Mouse (Mus musculus): ENCODE results near the gene Rraga. TPM values are rescaled to one million over a fixed set of nuclear protein-coding genes. Genes with fewer than 3 reads are reported as not detected.
"Not testable (repeated sequence)": the region's sequence is repeated elsewhere in the genome, so short reads cannot be mapped to it uniquely, and the experiment has no call there.

Rraga gene
- polyA plus RNA-seq, 1 experiment = not detected

- Histone ChIP-seq H3K27ac (ENCODE audit: insufficient read depth, low read depth, low read length) (peak overlapping the region; percentile 9; the same call in 1 of the 2 replicates), H3K4me3 (ENCODE audit: insufficient read depth, low read depth, low read length) (peak overlapping the region; percentile 67), H3K4me1 (ENCODE audit: control insufficient read depth, insufficient read depth, low read length) (no peaks in the 10 kb centered on the region)
- WGBS = 3% methylated on average over 11 of the region's 11 CpGs
- TF ChIP-seq CTCF (IDR thresholded peaks at IDR 0.05; ENCODE audit: insufficient read depth, low read depth, low read length) = no peak
- TF ChIP-seq POLR2A (IDR thresholded peaks at IDR 0.05; ENCODE audit: insufficient read depth, low read depth, low read length) = no peak
Observed at GRCm38 (mm10) chr4:86576630-86577225, 1.3 kb downstream of the Rraga start.

- H3K4me3 ChIP-seq (ENCODE audit: insufficient read depth, low read depth, low read length) = no peak overlapping the region
- TF ChIP-seq CTCF (IDR thresholded peaks at IDR 0.05; ENCODE audit: insufficient read depth, low read depth, low read length) (no peak), POLR2A (IDR thresholded peaks at IDR 0.05; ENCODE audit: insufficient read depth, low read depth, low read length) (no peak)
- 32% methylated on average over 4 of the region's 4 CpGs for WGBS
- no peaks in the 10 kb centered on the region for H3K4me1 ChIP-seq (ENCODE audit: control insufficient read depth, insufficient read depth, low read length)
- H3K27ac ChIP-seq (ENCODE audit: insufficient read depth, low read depth, low read length) = no peak overlapping the region
Observed at GRCm38 (mm10) chr4:86580056-86580455, 4.6 kb downstream of the Rraga start.

- Histone ChIP-seq H3K27ac (ENCODE audit: insufficient read depth, low read depth, low read length) (no peak overlapping the region), H3K4me1 (ENCODE audit: control insufficient read depth, insufficient read depth, low read length) (no peaks in the 10 kb centered on the region), H3K4me3 (ENCODE audit: insufficient read depth, low read depth, low read length) (no peak overlapping the region)
- 80% methylated on average over 3 of the region's 3 CpGs for WGBS
- TF ChIP-seq CTCF (IDR thresholded peaks at IDR 0.05; ENCODE audit: insufficient read depth, low read depth, low read length) (no peak), POLR2A (IDR thresholded peaks at IDR 0.05; ENCODE audit: insufficient read depth, low read depth, low read length) (no peak)
Observed at GRCm38 (mm10) chr4:86580591-86580990, 5.1 kb downstream of the Rraga start.

- no peaks in the 10 kb centered on the region for H3K4me1 ChIP-seq (ENCODE audit: control insufficient read depth, insufficient read depth, low read length)
Observed at GRCm38 (mm10) chr4:86588236-86588635, 12.8 kb downstream of the Rraga start.

GRCm38 (mm10) chr4:86591304-86591703 is 15.8 kb downstream of the Rraga start:
- WGBS = 95% methylated on average over 2 of the region's 2 CpGs
- no peak for TF ChIP-seq CTCF (IDR thresholded peaks at IDR 0.05; ENCODE audit: insufficient read depth, low read depth, low read length)
- no peak for TF ChIP-seq POLR2A (IDR thresholded peaks at IDR 0.05; ENCODE audit: insufficient read depth, low read depth, low read length)
- H3K27ac ChIP-seq (ENCODE audit: insufficient read depth, low read depth, low read length) = no peak overlapping the region
- H3K4me1 ChIP-seq (ENCODE audit: control insufficient read depth, insufficient read depth, low read length) = no peaks in the 10 kb centered on the region
- no peak overlapping the region for H3K4me3 ChIP-seq (ENCODE audit: insufficient read depth, low read depth, low read length)

More at GRCm38 (mm10) chr4:86588236-86588635, 12.8 kb downstream of the Rraga start:
- TF ChIP-seq POLR2A (IDR thresholded peaks at IDR 0.05; ENCODE audit: insufficient read depth, low read depth, low read length) (no peak), CTCF (IDR thresholded peaks at IDR 0.05; ENCODE audit: insufficient read depth, low read depth, low read length) (no peak)
- H3K27ac ChIP-seq (ENCODE audit: insufficient read depth, low read depth, low read length) = no peak overlapping the region
- WGBS = 88% methylated on average over 3 of the region's 3 CpGs
- H3K4me3 ChIP-seq (ENCODE audit: insufficient read depth, low read depth, low read length) = no peak overlapping the region

GRCm38 (mm10) chr4:86611524-86612288 is 36.2 kb downstream of the Rraga start, which contains the start of gene Haus6:
Gene Haus6, minus strand, starts transcription at chr4:86612055.
- 0 out of 2 replicates have a peak, but pooled peaks cover 2% of the 10 kb centered on the region for H3K4me1 ChIP-seq (ENCODE audit: control insufficient read depth, insufficient read depth, low read length)
- WGBS = under 1% methylated on average over 59 of the region's 59 CpGs
- TF ChIP-seq CTCF (IDR thresholded peaks at IDR 0.05; ENCODE audit: insufficient read depth, low read depth, low read length) (no peak), POLR2A (IDR thresholded peaks at IDR 0.05; ENCODE audit: insufficient read depth, low read depth, low read length) (0 out of 2 replicates have a peak, but pooled peaks have one; percentile 5)
- H3K27ac ChIP-seq (ENCODE audit: insufficient read depth, low read depth, low read length) = peak within 1 kb of the TSS; percentile 86
- H3K4me3 ChIP-seq (ENCODE audit: insufficient read depth, low read depth, low read length) = peak within 1 kb of the TSS; percentile 63

- Histone ChIP-seq H3K4me3 (ENCODE audit: insufficient read depth, low read depth, low read length) (no peak overlapping the region), H3K27ac (ENCODE audit: insufficient read depth, low read depth, low read length) (peak overlapping the region; percentile 86), H3K4me1 (ENCODE audit: control insufficient read depth, insufficient read depth, low read length) (0 out of 2 replicates have a peak, but pooled peaks cover 2% of the 10 kb centered on the region)
- no peak for TF ChIP-seq POLR2A (IDR thresholded peaks at IDR 0.05; ENCODE audit: insufficient read depth, low read depth, low read length)
- WGBS = 31% methylated on average over 8 of the region's 8 CpGs
Observed at GRCm38 (mm10) chr4:86612289-86612620, 36.8 kb downstream of the Rraga start.

- WGBS = 65% methylated on average over 2 of the region's 2 CpGs
- Histone ChIP-seq H3K4me3 (ENCODE audit: insufficient read depth, low read depth, low read length) (no peak overlapping the region), H3K27ac (ENCODE audit: insufficient read depth, low read depth, low read length) (no peak overlapping the region), H3K4me1 (ENCODE audit: control insufficient read depth, insufficient read depth, low read length) (no peaks in the 10 kb centered on the region)
- TF ChIP-seq POLR2A (IDR thresholded peaks at IDR 0.05; ENCODE audit: insufficient read depth, low read depth, low read length) (no peak), CTCF (IDR thresholded peaks at IDR 0.05; ENCODE audit: insufficient read depth, low read depth, low read length) (no peak)
Observed at GRCm38 (mm10) chr4:86620506-86620905, 45.0 kb downstream of the Rraga start.

- TF ChIP-seq CTCF (IDR thresholded peaks at IDR 0.05; ENCODE audit: insufficient read depth, low read depth, low read length) = no peak
- no peak for TF ChIP-seq POLR2A (IDR thresholded peaks at IDR 0.05; ENCODE audit: insufficient read depth, low read depth, low read length)
- H3K27ac ChIP-seq (ENCODE audit: insufficient read depth, low read depth, low read length) = no peak overlapping the region
- H3K4me3 ChIP-seq (ENCODE audit: insufficient read depth, low read depth, low read length) = no peak overlapping the region
- H3K4me1 ChIP-seq (ENCODE audit: control insufficient read depth, insufficient read depth, low read length) = no peaks in the 10 kb centered on the region
- WGBS = 58% methylated on average over 3 of the region's 3 CpGs
Observed at GRCm38 (mm10) chr4:86622116-86622515, 46.6 kb downstream of the Rraga start.

- H3K27ac ChIP-seq (ENCODE audit: insufficient read depth, low read depth, low read length); H3K4me3 ChIP-seq (ENCODE audit: insufficient read depth, low read depth, low read length); H3K4me1 ChIP-seq (ENCODE audit: control insufficient read depth, insufficient read depth, low read length): not testable (repeated sequence)
- 100% methylated on average over 1 of the region's 1 CpGs for WGBS
Observed at GRCm38 (mm10) chr4:86622532-86622931, 47.1 kb downstream of the Rraga start.
